Comparison of ENCODE assay signal across 9 mouse cellular contexts in the genomic region with DNA sequence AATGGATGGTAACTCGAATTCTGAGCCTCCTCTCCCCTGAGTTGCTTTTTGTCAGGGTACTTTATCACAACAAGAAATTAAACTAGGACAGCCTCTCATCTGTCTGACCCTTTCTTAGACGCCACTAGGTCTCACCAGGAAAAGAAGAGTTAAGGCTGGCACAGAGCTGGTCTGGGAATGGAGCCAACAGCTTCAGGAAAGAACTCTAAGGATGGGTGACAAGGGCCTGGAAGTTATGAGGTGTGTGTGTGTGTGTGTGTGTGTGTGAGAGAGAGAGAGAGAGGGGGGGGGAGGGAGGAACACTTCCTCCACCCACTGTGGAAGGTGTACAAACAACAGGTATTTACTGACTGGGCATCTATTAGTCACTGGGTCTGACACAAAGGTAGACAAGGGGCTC.
DNase-seq lines count a peak whose midpoint lies in the region; ATAC-seq and TF ChIP-seq lines count a peak whose summit lies in the region.
"Had no signal": no experiment of that assay in that cellular context is flagged by ENCODE, and none has a peak within 500 bp of the region (broad histone marks: within the 10 kb centered on the region; RNA-seq: fewer than 3 reads in every experiment).

No protein-coding gene starts in this region.

- H3K4me2 ChIP-seq in embryonic facial prominence, embryonic 13.5 days, result no peak overlapping the region

- H3K36me3 ChIP-seq in embryonic facial prominence, embryonic 13.5 days, result no peaks in the 10 kb centered on the region
- H3K36me3 ChIP-seq in embryonic facial prominence, embryonic 10.5 days (replicated peaks), result peaks cover 12% of the 10 kb centered on the region; the same call in 1 of the 2 replicates

- intact Hi-C loops in left cerebral cortex, postnatal 10 days (cut with DNase I), result no loop called here

- H3K27ac ChIP-seq in embryonic facial prominence, embryonic 13.5 days, result 0 out of 2 replicates have a peak overlapping the region, but pooled peaks have one; percentile 39
- no peak overlapping the region for H3K27ac ChIP-seq in embryonic facial prominence, embryonic 10.5 days (replicated peaks)
- H3K27ac ChIP-seq: gastrocnemius, adult 2 months had no signal

- H3K9me3 ChIP-seq in embryonic facial prominence, embryonic 13.5 days, result no peaks in the 10 kb centered on the region
- H3K9me3 ChIP-seq in embryonic facial prominence, embryonic 10.5 days, result no peaks in the 10 kb centered on the region

- no peak overlapping the region for H3K4me3 ChIP-seq in embryonic facial prominence, embryonic 13.5 days
- H3K4me3 ChIP-seq in embryonic facial prominence, embryonic 10.5 days, result no peak overlapping the region
- H3K4me3 ChIP-seq: gastrocnemius, adult 2 months had no signal

- no peak for ATAC-seq in embryonic facial prominence, embryonic 13.5 days (ENCODE audit: insufficient number of reproducible peaks, insufficient read depth, low FRiP score, low TSS enrichment, low read depth)

- H3K9ac ChIP-seq in embryonic facial prominence, embryonic 13.5 days, result no peak overlapping the region

- TF ChIP-seq POLR2A in brain, embryonic 14.5 days (IDR thresholded peaks at IDR 0.05; ENCODE audit: borderline replicate concordance, extremely low read depth, insufficient read depth, insufficient read length, poor library complexity, severe bottlenecking), result no peak

- H3K27me3 ChIP-seq in embryonic facial prominence, embryonic 13.5 days, result no peaks in the 10 kb centered on the region
- H3K27me3 ChIP-seq in embryonic facial prominence, embryonic 10.5 days (replicated peaks; ENCODE audit: low read depth, poor library complexity, severe bottlenecking), result no peaks in the 10 kb centered on the region

- H3K4me1 ChIP-seq in embryonic facial prominence, embryonic 13.5 days, result peaks cover 69% of the 10 kb centered on the region
- peaks cover 39% of the 10 kb centered on the region for H3K4me1 ChIP-seq in embryonic facial prominence, embryonic 10.5 days

- WGBS in embryonic facial prominence, embryonic 13.5 days, result 56% methylated on average over 2 of the region's 2 CpGs
- WGBS in embryonic facial prominence, embryonic 10.5 days, result 66% methylated on average over 2 of the region's 2 CpGs

- no peak for TF ChIP-seq CTCF in brain, embryonic 14.5 days (IDR thresholded peaks at IDR 0.05; ENCODE audit: borderline replicate concordance, extremely low read depth, insufficient read depth, insufficient read length)

- no peak for DNase-seq in embryonic facial prominence, embryonic 10.5 days (ENCODE audit: low spot score)
- peak; percentile 23 to 43 for DNase-seq in left cerebral cortex, postnatal 10 days (ENCODE audit: extremely low spot score in 1 of 2, low spot score in 2 of 2)
- no peak for DNase-seq in left cerebral cortex, adult 11 months (ENCODE audit: low spot score)
- DNase-seq in brain, embryonic 14.5 days (ENCODE audit: low read depth), result peak; percentile 75
- peak; percentile 66 for DNase-seq in lung, postnatal 14 days
- DNase-seq in spleen, postnatal 36 days (ENCODE audit: low spot score in 2 of 2), result no peak
- DNase-seq in frontal cortex, postnatal 10 days (ENCODE audit: low spot score in 2 of 2), result no peak
- DNase-seq: gastrocnemius, adult 2 months had no signal

Comparison
In these comparisons a context has a peak if more than half of its experiments do, and no peak if none do; other contexts are left out.
1. DNase-seq: peak in left cerebral cortex, postnatal 10 days (2 of 2), brain, embryonic 14.5 days (single experiment) and lung, postnatal 14 days (single experiment); none in embryonic facial prominence, embryonic 10.5 days (single experiment), left cerebral cortex, adult 11 months (single experiment), spleen, postnatal 36 days (0 of 2) and frontal cortex, postnatal 10 days (0 of 2).